Mouse (Mus musculus) MEL-GATA-1-ER (cell line): ENCODE results near the gene Cwc15.
A peak's percentile ranks its signal among the peaks of the same experiment; 100 is the strongest.
"Not testable (repeated sequence)": the region's sequence is repeated elsewhere in the genome, so short reads cannot be mapped to it uniquely, and the experiment has no call there.

Experiments
- DNase-seq: peaks from one replicate; pipeline ENCODE4 v3.0.0-alpha.2; 2012; ENCODE audit warnings: low read depth; ENCODE audit errors: extremely low read depth

Gene Cwc15

GRCm38 (mm10) chr9:14500023-14500915, at the start of gene Cwc15, which contains the start of gene Kdm4d:
TSS of gene Cwc15 (plus strand) at chr9:14500617.
TSS of gene Kdm4d (minus strand) at chr9:14500482.
- DNase-seq: peak; percentile 100

GRCm38 (mm10) chr9:14451120-14451519, 49.3 kb upstream of the Cwc15 start:
- DNase-seq: not testable (repeated sequence)

GRCm38 (mm10) chr9:14456320-14456719, 44.1 kb upstream of the Cwc15 start:
- no peak for DNase-seq

- not testable (repeated sequence) for DNase-seq
These were observed 37.9 kb upstream of the Cwc15 start for GRCm38 (mm10) chr9:14462536-14462935.

- not testable (repeated sequence) for DNase-seq
These were observed 36.7 kb upstream of the Cwc15 start for GRCm38 (mm10) chr9:14463668-14464067.

GRCm38 (mm10) chr9:14498896-14499705, 1.3 kb upstream of the Cwc15 start:
- DNase-seq: no peak

GRCm38 (mm10) chr9:14500916-14501424, 553 bp downstream of the Cwc15 start:
- peak; percentile 52 for DNase-seq

GRCm38 (mm10) chr9:14512633-14513445, 12.4 kb downstream of the Cwc15 start:
- no peak for DNase-seq

GRCm38 (mm10) chr9:14517296-14517695, 16.9 kb downstream of the Cwc15 start:
- DNase-seq: no peak

- no peak for DNase-seq
These were observed 17.7 kb downstream of the Cwc15 start for GRCm38 (mm10) chr9:14518105-14518504.

- no peak for DNase-seq
These were observed 20.7 kb downstream of the Cwc15 start for GRCm38 (mm10) chr9:14520971-14521670.

- DNase-seq: no peak
These were observed 21.3 kb downstream of the Cwc15 start for GRCm38 (mm10) chr9:14521695-14522094.

GRCm38 (mm10) chr9:14523408-14524043, 23.1 kb downstream of the Cwc15 start:
- peak; percentile 52 for DNase-seq

GRCm38 (mm10) chr9:14530004-14530403, 29.6 kb downstream of the Cwc15 start:
- no peak for DNase-seq

- no peak for DNase-seq
These were observed 31.9 kb downstream of the Cwc15 start for GRCm38 (mm10) chr9:14532283-14532682.

GRCm38 (mm10) chr9:14533659-14534058, 33.2 kb downstream of the Cwc15 start:
- DNase-seq: no peak

GRCm38 (mm10) chr9:14534833-14535456, 34.5 kb downstream of the Cwc15 start:
- DNase-seq: no peak

GRCm38 (mm10) chr9:14544034-14544757, 43.8 kb downstream of the Cwc15 start:
- no peak for DNase-seq
